Mouse (Mus musculus): ENCODE results near the gene Nme1. TPM values are rescaled to one million over a fixed set of nuclear protein-coding genes. Genes with fewer than 3 reads are reported as not detected.
A peak's percentile ranks its signal among the peaks of the same experiment; 100 is the strongest.

Nme1 gene
- polyA plus RNA-seq, 2 experiments = 151 to 152 TPM

DNA sequence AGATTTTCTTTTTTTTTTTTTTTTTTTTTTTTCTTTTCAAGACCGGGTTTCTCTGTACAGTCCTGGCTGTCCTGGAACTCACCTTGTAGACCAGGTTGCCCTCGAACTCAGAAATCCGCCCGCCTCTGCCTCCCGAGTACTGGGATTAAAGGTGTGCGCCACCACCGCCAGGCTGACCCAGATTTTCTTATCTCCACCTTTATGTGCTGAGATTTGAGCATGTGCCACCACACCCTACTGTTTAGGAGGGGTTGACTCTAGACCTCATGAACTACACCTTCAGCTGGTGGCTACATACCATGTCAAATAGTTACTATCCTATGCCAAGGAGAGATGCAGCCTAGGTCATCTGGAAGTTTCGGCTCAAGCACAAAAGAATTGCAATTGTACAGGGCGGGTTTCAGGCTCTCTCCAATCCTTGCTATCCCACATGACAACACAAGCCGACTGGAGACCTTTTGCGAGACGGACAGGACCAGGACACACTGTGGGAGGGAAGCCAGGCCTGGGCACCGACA is 13.5 kb downstream of the Nme1 start:
- Histone ChIP-seq H3K4me1 (ENCODE audit: control insufficient read depth, insufficient read depth, low read length) (peaks cover 19% of the 10 kb centered on the region; the same call in 1 of the 2 replicates), H3K36me3 (ENCODE audit: control insufficient read depth, insufficient read depth, low read length) (peaks cover 67% of the 10 kb centered on the region), H3K4me2 (replicated peaks; ENCODE audit: low read depth, low read length, severe bottlenecking) (peak overlapping the region; percentile 77), H3K9me3 (ENCODE audit: control insufficient read depth, low read length) (no peaks in the 10 kb centered on the region), H3K27me3 (ENCODE audit: control insufficient read depth, insufficient read depth, low read length) (no peaks in the 10 kb centered on the region), H3K27ac (replicated peaks; ENCODE audit: low read depth, low read length) (peak overlapping the region; percentile 75), H3K4me3 (replicated peaks; ENCODE audit: low read length) (peak overlapping the region; percentile 51), H3K9ac (ENCODE audit: low read depth, low read length, severe bottlenecking) (peak overlapping the region; percentile 71)
- DNase-seq (ENCODE audit: low spot score) (no peak), ATAC-seq (ENCODE audit: low FRiP score, low read depth) (no peak)
- 42% methylated on average over 13 of the region's 13 CpGs for WGBS
- no peak for TF ChIP-seq POLR2A (IDR thresholded peaks at IDR 0.05; ENCODE audit: borderline replicate concordance, extremely low read depth, insufficient read depth, insufficient read length)

DNA sequence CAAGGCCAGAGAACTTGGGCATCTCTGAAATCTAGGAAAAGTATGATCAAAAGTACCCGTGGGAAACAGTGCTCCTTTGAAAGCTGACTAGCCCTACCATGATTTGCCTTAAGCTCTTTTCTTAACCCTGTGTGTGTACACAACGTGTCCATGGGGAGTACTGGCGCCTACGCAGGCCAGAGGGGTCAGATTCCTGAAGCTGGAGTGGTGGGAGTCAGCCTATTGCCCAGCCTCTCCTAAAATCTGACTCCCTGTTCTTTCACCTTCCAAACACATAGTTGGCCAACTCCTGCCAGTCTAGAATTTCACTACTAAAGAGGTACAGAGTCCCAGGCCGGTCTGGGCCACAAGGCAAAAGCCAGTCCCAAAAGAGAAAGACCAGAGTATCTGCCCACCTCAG is 15.9 kb downstream of the Nme1 start:
- no peak for DNase-seq (ENCODE audit: low spot score)
- no peak overlapping the region for H3K4me2 ChIP-seq (replicated peaks; ENCODE audit: low read depth, low read length, severe bottlenecking)
- H3K4me3 ChIP-seq (replicated peaks; ENCODE audit: low read length) = no peak overlapping the region

DNA sequence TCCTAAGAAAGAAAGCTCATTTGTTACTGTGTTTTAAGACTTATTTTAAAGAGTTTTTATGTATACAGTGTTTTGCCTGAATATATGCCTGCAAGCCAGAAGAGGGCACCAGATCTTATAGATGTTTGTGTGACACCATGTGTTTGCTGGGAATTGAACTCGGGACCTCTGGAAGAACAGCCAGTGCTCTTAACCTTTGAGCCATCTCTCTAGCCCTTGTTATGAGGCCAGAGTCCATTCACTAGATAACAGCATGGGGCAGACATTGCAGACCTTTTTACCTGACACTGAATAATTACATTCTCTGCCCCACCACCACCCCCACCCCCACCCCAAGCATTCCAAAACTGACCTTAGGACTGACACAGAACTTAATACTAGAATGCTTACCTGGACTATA is 18.3 kb downstream of the Nme1 start:
- no peaks in the 10 kb centered on the region for H3K9me3 ChIP-seq (ENCODE audit: control insufficient read depth, low read length)
- DNase-seq (ENCODE audit: low spot score) (no peak), ATAC-seq (ENCODE audit: low FRiP score, low read depth) (no peak)
- no peak overlapping the region for H3K4me2 ChIP-seq (replicated peaks; ENCODE audit: low read depth, low read length, severe bottlenecking)
- no peak overlapping the region for H3K9ac ChIP-seq (ENCODE audit: low read depth, low read length, severe bottlenecking)
- no peak overlapping the region for H3K27ac ChIP-seq (replicated peaks; ENCODE audit: low read depth, low read length)
- H3K27me3 ChIP-seq (ENCODE audit: control insufficient read depth, insufficient read depth, low read length) = no peaks in the 10 kb centered on the region
- WGBS = 94% methylated on average over 1 of the region's 1 CpGs
- H3K4me3 ChIP-seq (replicated peaks; ENCODE audit: low read length) = no peak overlapping the region
- TF ChIP-seq POLR2A (IDR thresholded peaks at IDR 0.05; ENCODE audit: borderline replicate concordance, extremely low read depth, insufficient read depth, insufficient read length) = no peak
- H3K36me3 ChIP-seq (ENCODE audit: control insufficient read depth, insufficient read depth, low read length) = peaks cover 64% of the 10 kb centered on the region
- H3K4me1 ChIP-seq (ENCODE audit: control insufficient read depth, insufficient read depth, low read length) = peaks cover 13% of the 10 kb centered on the region; the same call in 1 of the 2 replicates

More for the DNA sequence above, 15.9 kb downstream of the Nme1 start:
- H3K9ac ChIP-seq (ENCODE audit: low read depth, low read length, severe bottlenecking) = no peak overlapping the region
- TF ChIP-seq POLR2A (IDR thresholded peaks at IDR 0.05; ENCODE audit: borderline replicate concordance, extremely low read depth, insufficient read depth, insufficient read length) = no peak
- no peak for ATAC-seq (ENCODE audit: low FRiP score, low read depth)
- H3K4me1 ChIP-seq (ENCODE audit: control insufficient read depth, insufficient read depth, low read length) = peaks cover 19% of the 10 kb centered on the region; the same call in 1 of the 2 replicates
- WGBS = 70% methylated on average over 5 of the region's 5 CpGs
- no peaks in the 10 kb centered on the region for H3K9me3 ChIP-seq (ENCODE audit: control insufficient read depth, low read length)
- peaks cover 55% of the 10 kb centered on the region for H3K36me3 ChIP-seq (ENCODE audit: control insufficient read depth, insufficient read depth, low read length)
- H3K27me3 ChIP-seq (ENCODE audit: control insufficient read depth, insufficient read depth, low read length) = no peaks in the 10 kb centered on the region
- H3K27ac ChIP-seq (replicated peaks; ENCODE audit: low read depth, low read length) = no peak overlapping the region

DNA sequence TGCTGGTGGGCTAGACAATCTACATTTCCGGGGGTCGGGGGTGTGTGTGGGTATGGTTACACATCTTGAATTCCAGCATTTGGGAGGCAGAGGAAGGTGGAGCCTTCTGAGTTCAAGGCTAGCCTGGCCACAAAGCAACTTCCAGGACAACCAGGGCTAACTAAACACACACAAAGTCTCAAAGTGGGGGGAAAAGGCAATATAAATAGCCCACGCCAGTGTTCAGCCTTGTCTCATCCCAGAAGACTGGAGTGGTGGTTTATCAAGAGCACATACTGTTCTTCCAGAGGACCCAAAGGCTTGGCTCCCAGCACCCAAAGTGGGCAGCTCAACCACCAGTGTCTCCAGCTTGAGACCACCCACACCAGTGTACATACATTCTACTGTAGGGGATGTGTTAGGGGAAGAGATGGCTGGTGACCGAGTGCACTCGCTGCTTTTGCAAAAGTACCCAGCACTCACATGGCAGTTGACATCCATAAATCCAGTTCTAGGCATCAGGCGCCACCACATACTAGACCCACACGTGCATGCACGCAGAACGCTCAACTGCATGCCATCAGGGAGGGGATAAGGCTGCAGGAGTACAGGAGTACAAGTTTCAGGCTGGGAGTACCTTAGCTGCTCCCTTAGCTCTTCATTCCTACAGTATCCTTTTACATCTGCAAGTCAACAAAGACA is 19.3 kb downstream of the Nme1 start:
- no peak for ATAC-seq (ENCODE audit: low FRiP score, low read depth)
- no peak overlapping the region for H3K9ac ChIP-seq (ENCODE audit: low read depth, low read length, severe bottlenecking)
- no peak overlapping the region for H3K4me2 ChIP-seq (replicated peaks; ENCODE audit: low read depth, low read length, severe bottlenecking)
- no peaks in the 10 kb centered on the region for H3K27me3 ChIP-seq (ENCODE audit: control insufficient read depth, insufficient read depth, low read length)
- no peaks in the 10 kb centered on the region for H3K9me3 ChIP-seq (ENCODE audit: control insufficient read depth, low read length)
- H3K27ac ChIP-seq (replicated peaks; ENCODE audit: low read depth, low read length) = no peak overlapping the region
- no peak for DNase-seq (ENCODE audit: low spot score)
- H3K36me3 ChIP-seq (ENCODE audit: control insufficient read depth, insufficient read depth, low read length) = peaks cover 65% of the 10 kb centered on the region
- H3K4me1 ChIP-seq (ENCODE audit: control insufficient read depth, insufficient read depth, low read length) = peaks cover 9% of the 10 kb centered on the region; the same call in 1 of the 2 replicates
- WGBS = 88% methylated on average over 9 of the region's 9 CpGs
- H3K4me3 ChIP-seq (replicated peaks; ENCODE audit: low read length) = no peak overlapping the region
- no peak for TF ChIP-seq POLR2A (IDR thresholded peaks at IDR 0.05; ENCODE audit: borderline replicate concordance, extremely low read depth, insufficient read depth, insufficient read length)

DNA sequence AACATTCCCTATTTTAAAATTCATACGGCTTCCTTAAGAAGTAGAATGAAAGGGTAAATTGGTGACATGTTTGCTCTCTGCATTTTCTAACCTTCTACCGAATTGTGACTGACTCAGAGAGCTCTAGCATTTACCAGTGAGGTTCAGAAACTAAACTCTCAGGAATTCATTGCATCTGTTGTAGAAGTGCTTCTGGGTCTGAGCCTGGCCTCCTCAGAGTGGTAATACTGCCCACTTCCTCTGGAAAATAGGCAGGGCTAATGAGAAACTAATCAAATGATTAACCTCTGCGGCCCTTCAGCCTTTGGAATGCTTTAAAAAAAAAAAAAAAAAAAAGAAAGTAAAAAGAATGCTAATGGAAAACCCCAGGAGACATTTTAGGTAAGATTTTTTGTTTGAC is 23.3 kb downstream of the Nme1 start:
- TF ChIP-seq POLR2A (IDR thresholded peaks at IDR 0.05; ENCODE audit: borderline replicate concordance, extremely low read depth, insufficient read depth, insufficient read length) = no peak
- no peak overlapping the region for H3K27ac ChIP-seq (replicated peaks; ENCODE audit: low read depth, low read length)
- H3K4me2 ChIP-seq (replicated peaks; ENCODE audit: low read depth, low read length, severe bottlenecking) = no peak overlapping the region
- 36% methylated on average over 3 of the region's 3 CpGs for WGBS
- ATAC-seq (ENCODE audit: low FRiP score, low read depth) (no peak), DNase-seq (ENCODE audit: low spot score) (no peak)
- peaks cover 43% of the 10 kb centered on the region for H3K36me3 ChIP-seq (ENCODE audit: control insufficient read depth, insufficient read depth, low read length)
- no peak overlapping the region for H3K4me3 ChIP-seq (replicated peaks; ENCODE audit: low read length)
- H3K9me3 ChIP-seq (ENCODE audit: control insufficient read depth, low read length) = no peaks in the 10 kb centered on the region
- no peaks in the 10 kb centered on the region for H3K4me1 ChIP-seq (ENCODE audit: control insufficient read depth, insufficient read depth, low read length)
- no peaks in the 10 kb centered on the region for H3K27me3 ChIP-seq (ENCODE audit: control insufficient read depth, insufficient read depth, low read length)
- no peak overlapping the region for H3K9ac ChIP-seq (ENCODE audit: low read depth, low read length, severe bottlenecking)

Measured in limb, embryonic 14.5 days (tissue).